Mouse (Mus musculus) ovary, postnatal 14 days (tissue): ENCODE data around the gene Pax5.
"Not testable (repeated sequence)": the region's sequence is repeated elsewhere in the genome, so short reads cannot be mapped to it uniquely, and the experiment has no call there.

Source experiments
- DNase-seq: peaks from one replicate; pipeline ENCODE4 v3.0.0; 2022; ENCODE audit warnings: low spot score

Pax5 gene

DNA sequence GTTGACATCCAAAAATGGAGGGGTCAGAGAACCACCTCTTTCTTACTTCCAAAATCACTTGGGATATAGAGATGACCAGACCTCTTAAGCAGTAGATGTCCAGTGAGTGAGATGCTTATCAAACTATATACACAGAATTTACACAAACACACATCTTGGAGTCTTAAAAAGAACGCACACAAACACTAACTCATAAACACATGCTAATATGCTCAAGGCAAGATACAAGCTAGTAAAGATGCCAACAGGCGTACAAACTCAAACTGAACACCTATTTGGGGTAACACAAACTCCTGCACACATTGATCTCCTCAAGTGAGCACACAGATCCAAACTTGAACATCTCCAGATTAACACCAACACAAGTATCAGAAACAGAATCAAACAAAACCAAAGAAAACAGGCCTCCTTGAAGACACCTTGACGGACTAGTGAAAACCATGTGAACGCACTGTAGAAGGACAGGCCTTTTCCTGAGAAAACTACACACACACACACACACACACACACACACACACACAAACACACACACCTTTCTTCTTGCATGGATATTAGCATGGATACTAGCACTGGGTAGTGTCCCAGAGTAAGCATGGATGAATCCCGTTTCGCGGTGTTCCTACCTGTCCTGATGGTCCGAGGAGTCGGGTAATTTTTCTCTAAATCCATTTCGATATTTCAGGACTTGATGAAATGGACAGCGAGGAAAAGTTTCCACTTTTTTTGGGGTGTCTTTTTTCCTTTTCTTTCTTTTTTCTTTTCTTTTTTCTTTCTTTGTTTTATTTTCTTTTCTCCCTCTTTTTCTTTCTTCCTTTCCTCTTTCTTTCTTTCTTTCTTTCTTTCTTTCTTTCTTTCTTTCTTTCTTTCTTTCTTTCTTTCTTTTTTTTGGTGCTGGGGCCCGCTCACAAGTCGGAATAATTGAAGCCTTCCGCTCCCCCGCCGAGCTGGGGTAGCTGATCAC, at the start of gene Pax5:
Gene Pax5 (minus strand): TSS at position 748 of the 961 bp plus-strand sequence.
- DNase-seq: no peak

- DNase-seq: not testable (repeated sequence)
These were observed 46.8 kb upstream of the Pax5 start for GRCm38 (mm10) chr4:44757131-44757530.

GRCm38 (mm10) chr4:44756134-44756951, 46.1 kb upstream of the Pax5 start:
- DNase-seq: peak; percentile 84

GRCm38 (mm10) chr4:44755553-44756133, 45.4 kb upstream of the Pax5 start, which contains the start of gene Zcchc7:
Zcchc7 (plus strand) TSS chr4:44755877.
- no peak for DNase-seq

DNA sequence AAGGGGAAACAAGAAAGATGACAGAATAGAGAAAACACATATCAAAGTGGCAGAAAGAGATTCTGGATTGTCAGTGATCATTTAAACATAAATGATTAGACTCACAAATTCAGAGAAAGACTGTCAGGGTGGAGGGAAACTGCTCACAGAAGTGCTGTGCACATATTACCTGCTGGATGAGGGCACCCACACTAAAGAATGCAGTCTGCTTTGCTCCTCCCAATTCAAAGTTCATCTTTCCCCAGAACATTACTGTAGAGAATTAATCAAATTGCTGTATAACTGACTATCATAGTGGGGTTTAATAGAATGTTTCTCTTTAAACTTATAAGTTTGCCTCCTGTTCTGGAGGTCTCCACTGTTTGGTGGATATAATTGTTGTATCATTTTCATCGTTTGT, 30.2 kb upstream of the Pax5 start:
- no peak for DNase-seq

- no peak for DNase-seq
These were observed 10.9 kb upstream of the Pax5 start for GRCm38 (mm10) chr4:44721237-44721636.

DNA sequence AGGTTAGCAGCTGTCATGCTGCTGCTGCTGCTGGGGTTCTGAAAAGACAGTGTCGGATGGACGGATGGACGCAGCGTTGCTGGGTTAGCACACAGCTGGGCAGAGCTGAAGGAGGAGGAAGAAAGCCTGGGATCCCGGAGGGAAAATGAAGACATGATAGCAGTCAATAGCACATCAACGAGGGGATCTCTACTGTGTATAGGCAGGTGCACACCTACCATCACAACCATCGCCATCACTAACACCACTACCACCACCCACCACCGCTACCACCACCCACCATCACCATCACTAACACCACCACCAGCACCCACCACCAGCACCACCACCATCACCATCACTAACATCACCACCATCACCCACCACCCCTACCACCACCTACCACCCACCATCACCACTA, 9.8 kb upstream of the Pax5 start:
- DNase-seq: no peak

DNA sequence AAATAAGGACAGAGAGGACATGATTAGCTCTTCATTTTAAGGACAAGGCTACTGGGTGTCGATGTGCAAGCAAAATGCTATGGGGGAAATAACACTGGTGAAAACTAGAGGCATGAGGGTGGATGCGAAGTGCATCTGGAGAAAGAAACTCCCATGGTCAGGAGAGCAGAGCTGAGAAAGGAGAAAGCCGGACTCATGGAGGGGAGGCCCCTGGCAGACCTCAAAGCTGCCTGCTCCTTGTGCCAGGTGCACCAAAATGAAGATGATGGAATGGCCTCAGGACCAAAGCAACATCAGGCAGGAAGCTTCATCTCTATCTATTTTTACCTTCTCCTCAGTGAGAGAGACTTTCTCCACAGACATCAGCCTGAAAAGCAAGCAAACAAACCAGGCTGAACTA, 7.4 kb upstream of the Pax5 start:
- DNase-seq: no peak

DNA sequence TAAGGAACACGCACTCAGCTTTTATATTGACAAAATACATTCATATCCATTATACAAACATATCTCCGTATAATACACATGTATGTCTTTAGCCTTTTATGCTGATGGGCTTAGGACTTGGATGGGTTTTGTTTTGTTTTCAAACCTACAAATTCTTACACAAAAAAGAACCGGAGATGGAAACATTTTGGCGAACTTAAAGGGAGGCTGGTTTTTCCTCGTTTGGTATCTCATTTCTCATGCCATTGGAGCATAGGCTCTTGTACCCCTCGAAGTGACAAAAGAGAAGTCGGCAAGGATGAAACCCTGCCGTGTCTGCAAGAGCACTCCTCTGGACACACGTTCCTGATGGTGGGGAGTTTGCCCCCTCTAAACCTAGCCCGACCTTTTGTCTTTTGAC, 6.1 kb upstream of the Pax5 start:
- DNase-seq: no peak

GRCm38 (mm10) chr4:44715621-44716160, 5.4 kb upstream of the Pax5 start:
- DNase-seq: no peak

DNA sequence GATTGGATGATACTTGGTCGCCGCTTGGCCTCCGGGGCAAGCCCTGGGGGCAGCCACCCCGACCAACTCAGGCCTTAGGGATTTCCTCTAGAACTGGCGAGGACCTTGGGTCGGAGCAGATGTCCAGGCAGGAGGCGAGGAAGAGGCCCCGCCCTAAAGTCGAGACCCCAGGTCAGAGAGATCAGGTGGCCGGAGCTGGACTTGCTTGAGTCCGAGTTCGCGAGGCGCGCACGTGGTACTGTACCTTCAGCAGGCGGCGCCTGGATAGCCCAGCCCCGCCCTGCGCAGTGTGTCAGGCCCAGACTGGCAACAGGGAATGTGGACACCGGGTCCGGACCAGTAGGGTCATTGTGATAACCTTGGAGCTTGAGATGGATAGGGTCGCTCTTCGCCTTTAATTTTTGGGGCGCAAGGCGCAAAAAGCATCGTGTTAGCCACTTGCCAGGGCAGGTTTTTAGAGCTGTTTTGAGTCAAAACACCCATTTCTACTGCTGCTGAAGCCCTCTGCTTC, 3.9 kb upstream of the Pax5 start:
- DNase-seq: no peak

DNA sequence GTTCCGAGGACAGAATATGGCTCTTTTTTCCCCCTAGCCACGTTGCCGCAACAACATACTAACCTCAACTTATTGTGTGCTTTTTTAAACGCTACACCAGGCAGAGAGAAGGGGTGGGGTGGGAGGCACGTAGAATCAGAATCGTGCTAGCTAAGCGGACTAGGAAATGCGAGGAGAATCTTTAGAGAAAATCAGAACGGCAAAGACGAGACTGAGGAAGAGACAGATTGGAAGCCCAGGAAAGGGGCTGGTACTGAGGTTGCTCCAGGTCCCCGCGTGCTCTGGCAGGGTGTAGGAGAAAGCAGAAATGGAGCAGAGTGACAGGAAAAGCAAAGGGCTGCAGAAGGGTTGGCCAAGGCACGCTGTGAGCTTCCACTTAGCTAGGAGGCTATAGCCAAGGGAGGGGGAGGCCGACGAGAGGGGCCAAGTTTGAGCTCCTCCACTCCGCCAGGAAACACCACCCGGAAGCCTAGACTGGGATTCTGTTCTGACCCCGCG, 3.3 kb upstream of the Pax5 start:
- no peak for DNase-seq

DNA sequence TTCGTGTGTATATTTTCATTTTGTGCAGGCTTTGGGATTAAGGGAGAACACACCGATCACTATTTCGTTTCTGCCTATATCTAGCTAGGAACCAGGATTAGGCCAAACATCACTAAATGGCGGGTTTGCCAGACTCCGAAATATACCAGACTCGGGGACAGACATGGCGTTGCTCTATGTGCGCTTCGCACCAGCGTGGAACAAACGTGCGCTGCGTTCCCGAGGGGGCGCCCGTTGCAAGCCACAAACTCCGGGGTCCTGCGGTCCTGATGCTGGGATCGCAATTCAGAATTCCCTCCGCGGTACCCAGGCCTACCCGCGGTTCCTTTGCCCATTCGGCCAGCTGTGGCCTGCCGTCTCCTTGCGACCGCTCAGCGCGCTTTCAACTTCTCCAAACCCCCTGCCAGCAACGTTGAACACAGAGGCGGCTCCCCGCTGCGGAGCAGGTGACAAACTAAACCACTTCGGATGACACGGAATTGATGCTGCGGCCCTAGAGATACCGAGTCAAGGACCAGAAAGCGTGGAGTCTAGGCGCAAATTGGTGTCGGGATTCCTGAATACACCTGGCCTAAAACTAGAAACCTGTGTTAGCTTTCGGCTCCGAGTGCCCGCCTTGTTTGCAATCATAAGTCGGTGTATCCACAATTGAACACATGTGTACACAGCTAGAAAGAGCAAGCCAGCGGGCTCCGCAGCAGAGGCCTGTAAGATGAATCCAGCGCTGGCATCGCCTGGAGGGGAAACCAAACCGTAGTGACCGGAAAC, 2.7 kb upstream of the Pax5 start:
- no peak for DNase-seq

GRCm38 (mm10) chr4:44712051-44712700, 1.9 kb upstream of the Pax5 start:
- no peak for DNase-seq

GRCm38 (mm10) chr4:44711136-44711900, 1.0 kb upstream of the Pax5 start:
- no peak for DNase-seq

- DNase-seq: no peak
These were observed 412 bp upstream of the Pax5 start for GRCm38 (mm10) chr4:44710701-44711097.

- no peak for DNase-seq
These were observed 1.1 kb downstream of the Pax5 start for GRCm38 (mm10) chr4:44709091-44709695.

GRCm38 (mm10) chr4:44708311-44708710, 2.0 kb downstream of the Pax5 start:
- DNase-seq: no peak

GRCm38 (mm10) chr4:44706865-44707264, 3.4 kb downstream of the Pax5 start:
- no peak for DNase-seq
